Mouse (Mus musculus) midbrain, embryonic 16.5 days (tissue): ENCODE measurements around the gene U90926. TPM values are rescaled to one million over a fixed set of nuclear protein-coding genes. Genes with fewer than 3 reads are reported as not detected.

Experiments
- ATAC-seq: fragments of 200-750 bp; cut with Nextera tagmentation; 2 replicates; pipeline ENCODE4 v1.8.0; 2017; ENCODE audit warnings: moderate TSS enrichment
- H3K27ac ChIP-seq: fragments of 300-500 bp; sonication (generic); 2 replicates; pipeline ENCODE4 v1.5.1; 2014; ENCODE audit warnings: mild to moderate bottlenecking, low read length, mixed read lengths
- H3K27me3 ChIP-seq: fragments of 300-500 bp; sonication (generic); 2 replicates; pipeline ENCODE4 v1.6.1; 2014; ENCODE audit warnings: low read depth, low read length, mixed read lengths; ENCODE audit not compliant: control insufficient read depth, insufficient read depth
- H3K36me3 ChIP-seq: fragments of 300-500 bp; sonication (generic); 2 replicates; pipeline ENCODE4 v1.6.1; 2014; ENCODE audit warnings: mild to moderate bottlenecking, low read length, moderate library complexity, mixed read lengths; ENCODE audit not compliant: control insufficient read depth, insufficient read depth
- H3K4me1 ChIP-seq: fragments of 300-500 bp; sonication (generic); 2 replicates; pipeline ENCODE4 v1.6.1; 2014; ENCODE audit warnings: mild to moderate bottlenecking, low read length, mixed read lengths; ENCODE audit not compliant: control insufficient read depth, insufficient read depth
- H3K4me2 ChIP-seq: fragments of 300-500 bp; sonication (generic); 2 replicates; pipeline ENCODE4 v1.6.1; 2014; ENCODE audit warnings: mild to moderate bottlenecking, low read length, mixed read lengths
- H3K4me3 ChIP-seq: fragments of 300-500 bp; sonication (generic); 2 replicates; pipeline ENCODE4 v1.5.1; 2014; ENCODE audit warnings: low read depth, mild to moderate bottlenecking, low read length, moderate library complexity, mixed read lengths
- H3K9ac ChIP-seq: fragments of 300-500 bp; sonication (generic); 2 replicates; pipeline ENCODE4 v1.6.1; 2014; ENCODE audit warnings: low read depth, low read length, mixed read lengths
- H3K9me3 ChIP-seq: fragments of 300-500 bp; sonication (generic); replicated peaks from 2 replicates; pipeline ENCODE4 v1.6.1; 2014; ENCODE audit warnings: mild to moderate bottlenecking, low read length, mixed read lengths; ENCODE audit not compliant: control insufficient read depth, poor library complexity, severe bottlenecking
- WGBS: fragments of 180-500 bp; shearing (Covaris S2); extraction: QIAGEN DNeasy Blood & Tissue Kit; methylation state at CpG from one replicate; pipeline ENCODE4 v1.1.7; 2014; 5-methylcytosine and 5-hydroxymethylcytosine counted together
- polyA plus RNA-seq: library from polyadenylated mRNA; unstranded; fragments of >200 nt; fragmentation: Nextera tagmentation; extraction: Ambion mirVana; gene quantifications from 2 replicates; pipeline ENCODE4 v1.2.1, GENCODE M21; 2015

U90926 gene
- polyA plus RNA-seq, 1 experiment from 2014 or later, result not detected

GRCm38 (mm10) chr5:92244900-92245299, 29.7 kb upstream of the U90926 start:
- H3K4me2 ChIP-seq, result no peak overlapping the region
- ATAC-seq, result no peak
- 96% methylated on average over 2 of the region's 2 CpGs for WGBS

GRCm38 (mm10) chr5:92240769-92241168, 25.6 kb upstream of the U90926 start:
- Histone ChIP-seq H3K4me3 (no peak overlapping the region), H3K36me3 (no peaks in the 10 kb centered on the region), H3K27me3 (no peaks in the 10 kb centered on the region), H3K9ac (no peak overlapping the region), H3K4me2 (no peak overlapping the region), H3K9me3 (no peaks in the 10 kb centered on the region), H3K27ac (no peak overlapping the region), H3K4me1 (no peaks in the 10 kb centered on the region)
- no peak for ATAC-seq
- WGBS, result 89% methylated on average over 12 of the region's 12 CpGs

More at GRCm38 (mm10) chr5:92244900-92245299, 29.7 kb upstream of the U90926 start:
- H3K4me3 ChIP-seq, result no peak overlapping the region
- no peak overlapping the region for H3K9ac ChIP-seq
- no peaks in the 10 kb centered on the region for H3K27me3 ChIP-seq
- H3K4me1 ChIP-seq, result no peaks in the 10 kb centered on the region
- 0 out of 2 replicates have a peak, but pooled peaks cover 1% of the 10 kb centered on the region for H3K9me3 ChIP-seq
- H3K27ac ChIP-seq, result no peak overlapping the region
- H3K36me3 ChIP-seq, result no peaks in the 10 kb centered on the region

- no peaks in the 10 kb centered on the region for H3K9me3 ChIP-seq
- H3K27ac ChIP-seq, result no peak overlapping the region
- peak; percentile 87 for ATAC-seq
- no peaks in the 10 kb centered on the region for H3K4me1 ChIP-seq
- H3K9ac ChIP-seq, result peak overlapping the region; percentile 21; the same call in 1 of the 2 replicates
- H3K4me3 ChIP-seq, result no peak overlapping the region
- no peaks in the 10 kb centered on the region for H3K27me3 ChIP-seq
- no peaks in the 10 kb centered on the region for H3K36me3 ChIP-seq
- peak overlapping the region; percentile 36 for H3K4me2 ChIP-seq
- WGBS, result 43% methylated on average over 29 of the region's 29 CpGs
Measured at GRCm38 (mm10) chr5:92239333-92240232, 24.4 kb upstream of the U90926 start.

DNA sequence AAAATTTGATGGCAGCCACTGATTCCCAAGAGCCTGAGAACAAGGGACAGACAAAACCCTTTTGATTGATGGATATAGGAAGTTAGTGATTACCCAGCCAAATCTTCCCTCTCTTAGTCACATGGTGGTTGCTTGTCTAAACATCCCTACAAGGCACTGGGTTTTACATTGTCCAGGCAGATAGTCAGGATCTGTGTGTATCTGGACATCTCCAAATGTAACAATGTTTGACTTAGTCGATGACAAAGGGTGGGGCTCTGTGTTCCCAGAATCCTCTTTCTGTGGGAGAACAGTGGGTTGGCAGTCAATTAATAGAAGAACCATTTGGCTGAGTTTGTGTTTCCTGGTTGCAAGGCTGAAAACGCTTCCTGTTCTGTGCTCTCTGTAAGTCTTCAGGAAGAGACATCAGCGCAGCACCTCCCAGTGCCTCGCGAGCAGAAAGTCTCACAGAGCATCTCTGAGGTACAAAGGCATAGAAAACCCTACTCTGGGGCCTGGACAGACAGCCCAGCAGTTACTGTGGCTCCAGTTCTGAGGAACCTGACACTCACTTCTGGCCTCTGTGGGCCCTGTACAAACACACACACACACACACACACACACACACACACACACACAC, 19.8 kb upstream of the U90926 start:
- H3K36me3 ChIP-seq, result no peaks in the 10 kb centered on the region
- WGBS, result 75% methylated on average over 5 of the region's 5 CpGs
- ATAC-seq, result no peak
- H3K27me3 ChIP-seq, result no peaks in the 10 kb centered on the region
- no peaks in the 10 kb centered on the region for H3K4me1 ChIP-seq
- no peak overlapping the region for H3K27ac ChIP-seq
- H3K9me3 ChIP-seq, result no peaks in the 10 kb centered on the region
- no peak overlapping the region for H3K4me3 ChIP-seq
- no peak overlapping the region for H3K4me2 ChIP-seq
- H3K9ac ChIP-seq, result no peak overlapping the region

GRCm38 (mm10) chr5:92233366-92233765, 18.2 kb upstream of the U90926 start:
- H3K36me3 ChIP-seq, result no peaks in the 10 kb centered on the region
- WGBS, result 93% methylated on average over 4 of the region's 4 CpGs
- no peaks in the 10 kb centered on the region for H3K27me3 ChIP-seq
- H3K9me3 ChIP-seq, result no peaks in the 10 kb centered on the region
- H3K4me2 ChIP-seq, result no peak overlapping the region
- H3K27ac ChIP-seq, result no peak overlapping the region
- H3K4me3 ChIP-seq, result no peak overlapping the region
- H3K4me1 ChIP-seq, result no peaks in the 10 kb centered on the region
- ATAC-seq, result no peak
- no peak overlapping the region for H3K9ac ChIP-seq

- no peaks in the 10 kb centered on the region for H3K36me3 ChIP-seq
- H3K4me1 ChIP-seq, result no peaks in the 10 kb centered on the region
- H3K9ac ChIP-seq, result no peak overlapping the region
- no peak overlapping the region for H3K27ac ChIP-seq
- H3K4me2 ChIP-seq, result no peak overlapping the region
- ATAC-seq, result no peak
- WGBS, result 76% methylated on average over 10 of the region's 10 CpGs
- H3K4me3 ChIP-seq, result no peak overlapping the region
- H3K27me3 ChIP-seq, result no peaks in the 10 kb centered on the region
- H3K9me3 ChIP-seq, result no peaks in the 10 kb centered on the region
Measured at GRCm38 (mm10) chr5:92231836-92232235, 16.6 kb upstream of the U90926 start.

DNA sequence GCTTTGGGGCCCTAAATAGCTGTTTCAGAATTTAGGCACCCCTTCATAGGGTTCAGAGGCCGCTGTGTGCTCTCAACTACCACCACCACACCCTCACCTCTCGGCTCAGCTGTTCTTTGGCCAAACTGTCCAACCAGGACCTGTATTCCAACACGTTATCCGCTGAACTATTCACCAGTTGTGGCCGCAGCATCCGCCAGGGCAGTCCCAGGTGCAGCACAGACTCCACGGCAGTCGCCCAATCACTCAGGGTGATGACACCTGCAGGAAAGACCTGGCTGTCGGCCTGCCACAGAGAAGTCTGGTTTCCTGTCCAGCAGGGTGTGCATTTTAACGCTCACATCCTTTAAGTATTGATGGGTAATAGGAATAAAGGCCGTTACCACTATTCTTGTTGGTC, 15.1 kb upstream of the U90926 start:
- 87% methylated on average over 11 of the region's 11 CpGs for WGBS
- H3K36me3 ChIP-seq, result no peaks in the 10 kb centered on the region
- H3K4me1 ChIP-seq, result no peaks in the 10 kb centered on the region
- H3K27ac ChIP-seq, result no peak overlapping the region
- no peak overlapping the region for H3K4me2 ChIP-seq
- H3K4me3 ChIP-seq, result no peak overlapping the region
- H3K9me3 ChIP-seq, result no peaks in the 10 kb centered on the region
- H3K9ac ChIP-seq, result no peak overlapping the region
- ATAC-seq, result no peak
- H3K27me3 ChIP-seq, result no peaks in the 10 kb centered on the region

DNA sequence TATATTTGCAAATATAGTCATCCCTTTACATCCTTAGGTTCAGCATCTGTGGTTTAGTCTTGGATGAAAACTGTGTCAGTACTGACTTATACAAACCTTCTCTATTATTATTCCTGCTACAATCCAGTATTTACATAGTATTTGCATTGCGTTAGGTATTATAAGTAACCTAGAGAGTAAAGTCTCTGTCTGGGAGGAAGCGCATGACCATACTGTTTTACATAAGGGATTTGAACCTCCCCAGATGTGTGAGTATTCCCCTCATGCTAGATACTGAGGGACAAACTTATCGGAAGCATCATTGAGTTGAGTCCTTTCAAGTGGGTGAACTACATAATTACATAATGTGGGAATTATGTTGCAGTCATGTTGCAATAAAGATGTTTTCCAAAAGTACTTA, 14.3 kb upstream of the U90926 start:
- no peak overlapping the region for H3K4me2 ChIP-seq
- no peak overlapping the region for H3K9ac ChIP-seq
- no peaks in the 10 kb centered on the region for H3K4me1 ChIP-seq
- H3K4me3 ChIP-seq, result no peak overlapping the region
- H3K9me3 ChIP-seq, result no peaks in the 10 kb centered on the region
- H3K27me3 ChIP-seq, result no peaks in the 10 kb centered on the region
- WGBS, result 88% methylated on average over 3 of the region's 3 CpGs
- H3K36me3 ChIP-seq, result no peaks in the 10 kb centered on the region
- H3K27ac ChIP-seq, result no peak overlapping the region
- ATAC-seq, result no peak

- Histone ChIP-seq H3K27me3 (no peaks in the 10 kb centered on the region), H3K4me1 (no peaks in the 10 kb centered on the region), H3K36me3 (no peaks in the 10 kb centered on the region), H3K27ac (no peak overlapping the region), H3K9ac (no peak overlapping the region), H3K4me3 (no peak overlapping the region), H3K4me2 (no peak overlapping the region), H3K9me3 (no peaks in the 10 kb centered on the region)
- 30% methylated on average over 10 of the region's 10 CpGs for WGBS
- ATAC-seq, result no peak
Measured at GRCm38 (mm10) chr5:92228776-92229175, 13.6 kb upstream of the U90926 start.
